Mouse (Mus musculus) stomach, embryonic 15.5 days (tissue): ENCODE measurements around the gene Skap2. TPM values are rescaled to one million over a fixed set of nuclear protein-coding genes. Genes with fewer than 3 reads are reported as not detected.

Source experiments
- ATAC-seq: fragments of 200-750 bp; cut with Nextera tagmentation; 2 replicates; pipeline ENCODE4 v1.8.0; 2017; ENCODE audit warnings: low read depth, moderate number of reproducible peaks, moderate TSS enrichment; ENCODE audit not compliant: insufficient read depth, low FRiP score
- H3K27ac ChIP-seq: fragments of 300-500 bp; sonication (generic); 2 replicates; pipeline ENCODE4 v1.5.1; 2015; ENCODE audit warnings: mild to moderate bottlenecking, inconsistent platforms
- H3K27me3 ChIP-seq: fragments of 300-500 bp; sonication (generic); replicated peaks from 2 replicates; pipeline ENCODE4 v1.6.1; 2015; ENCODE audit warnings: inconsistent platforms
- H3K36me3 ChIP-seq: fragments of 300-500 bp; sonication (generic); 2 replicates; pipeline ENCODE4 v1.6.1; 2015; ENCODE audit warnings: inconsistent platforms
- H3K4me1 ChIP-seq: fragments of 300-500 bp; sonication (generic); 2 replicates; pipeline ENCODE4 v1.6.1; 2015; ENCODE audit warnings: inconsistent platforms
- H3K4me2 ChIP-seq: fragments of 300-500 bp; sonication (generic); 2 replicates; pipeline ENCODE4 v1.6.1; 2015; ENCODE audit warnings: mild to moderate bottlenecking, inconsistent platforms
- H3K4me3 ChIP-seq: fragments of 300-500 bp; sonication (generic); replicated peaks from 2 replicates; pipeline ENCODE4 v1.5.1; 2015; ENCODE audit warnings: inconsistent platforms
- H3K9ac ChIP-seq: fragments of 300-500 bp; sonication (generic); 2 replicates; pipeline ENCODE4 v1.6.1; 2015; ENCODE audit warnings: inconsistent platforms
- H3K9me3 ChIP-seq: fragments of 300-500 bp; sonication (generic); 2 replicates; pipeline ENCODE4 v1.6.1; 2016; ENCODE audit warnings: inconsistent platforms
- WGBS: fragments of 180-500 bp; shearing (Covaris S2); methylation state at CpG from one replicate; pipeline ENCODE4 v1.1.7; 2015; 5-methylcytosine and 5-hydroxymethylcytosine counted together
- polyA plus RNA-seq: library from polyadenylated mRNA; unstranded; fragments of >200 nt; fragmentation: Nextera tagmentation; extraction: Ambion mirVana; gene quantifications from 2 replicates; pipeline ENCODE4 v1.2.1, GENCODE M21; 2015

Gene Skap2
- polyA plus RNA-seq = 42.1 and 45.7 TPM in 2 replicates

GRCm38 (mm10) chr6:52012409-52013244 lies at the start of gene Skap2:
Gene Skap2 (minus strand): TSS chr6:52012549.
- ATAC-seq = peak; percentile 98
- 1% methylated on average over 51 of the region's 51 CpGs for WGBS
- H3K36me3 ChIP-seq = no peaks in the 10 kb centered on the region
- no peaks in the 10 kb centered on the region for H3K9me3 ChIP-seq
- H3K4me3 ChIP-seq = peak within 1 kb of the TSS; percentile 76
- peak within 1 kb of the TSS; percentile 34; the same call in 1 of the 2 replicates for H3K9ac ChIP-seq
- no peaks in the 10 kb centered on the region for H3K27me3 ChIP-seq
- peak within 1 kb of the TSS; percentile 84 for H3K4me2 ChIP-seq
- peak within 1 kb of the TSS; percentile 80 for H3K27ac ChIP-seq
- H3K4me1 ChIP-seq = peaks cover 5% of the 10 kb centered on the region

DNA sequence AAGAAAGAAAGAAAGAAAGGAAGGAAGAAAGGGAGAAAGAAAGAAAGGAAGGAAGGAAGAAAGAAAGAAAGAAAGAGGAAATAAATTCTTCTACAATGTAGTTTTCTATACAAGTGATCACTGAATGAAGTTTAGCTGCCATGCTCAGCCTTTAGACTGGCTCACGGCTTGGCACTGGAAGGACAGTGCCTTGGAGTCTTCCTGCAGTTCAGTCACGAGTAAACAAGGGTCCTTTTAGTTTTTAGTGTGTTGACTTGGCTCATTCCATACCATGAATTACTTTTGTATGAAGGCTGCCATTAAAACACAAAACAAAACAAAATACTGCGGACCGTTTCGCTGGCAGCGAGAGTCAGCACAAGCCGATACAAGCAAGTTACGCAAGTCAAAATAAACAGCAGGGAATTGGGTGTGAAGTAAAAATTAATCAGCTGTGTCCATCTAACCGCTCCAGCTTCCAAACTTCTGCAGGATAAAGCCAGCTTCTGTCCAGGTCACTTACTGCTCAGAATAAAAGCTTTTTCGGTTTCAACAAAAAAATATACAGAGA lies 46.6 kb upstream of the Skap2 start:
- Histone ChIP-seq H3K4me2 (no peak overlapping the region), H3K27ac (no peak overlapping the region), H3K4me3 (no peak overlapping the region), H3K9ac (no peak overlapping the region), H3K36me3 (no peaks in the 10 kb centered on the region), H3K9me3 (no peaks in the 10 kb centered on the region), H3K4me1 (no peaks in the 10 kb centered on the region), H3K27me3 (no peaks in the 10 kb centered on the region)
- 48% methylated on average over 10 of the region's 10 CpGs for WGBS
- no peak for ATAC-seq

DNA sequence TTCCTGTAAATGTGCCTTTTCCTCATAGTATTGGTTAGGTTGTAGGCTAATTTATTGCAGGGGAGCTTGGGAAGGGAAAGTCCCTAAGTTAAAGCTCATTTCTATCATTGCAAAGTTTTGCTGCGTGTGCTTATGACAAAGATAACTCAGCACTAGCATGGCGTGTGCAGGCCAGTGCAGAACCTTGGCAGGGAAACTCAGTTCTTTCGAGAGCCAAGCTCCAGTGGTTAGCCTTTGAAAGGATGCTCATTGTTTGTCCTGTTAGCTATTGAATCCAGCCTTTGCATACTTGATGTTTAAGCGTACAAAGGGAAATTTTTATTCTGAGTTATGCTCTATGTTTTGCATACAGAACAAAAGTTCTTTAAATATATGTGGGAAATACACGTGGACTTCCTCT lies 45.8 kb upstream of the Skap2 start:
- no peak for ATAC-seq
- Histone ChIP-seq H3K4me1 (no peaks in the 10 kb centered on the region), H3K4me3 (no peak overlapping the region), H3K27me3 (no peaks in the 10 kb centered on the region), H3K27ac (no peak overlapping the region), H3K9ac (no peak overlapping the region), H3K4me2 (no peak overlapping the region), H3K9me3 (no peaks in the 10 kb centered on the region), H3K36me3 (no peaks in the 10 kb centered on the region)
- 39% methylated on average over 5 of the region's 5 CpGs for WGBS

DNA sequence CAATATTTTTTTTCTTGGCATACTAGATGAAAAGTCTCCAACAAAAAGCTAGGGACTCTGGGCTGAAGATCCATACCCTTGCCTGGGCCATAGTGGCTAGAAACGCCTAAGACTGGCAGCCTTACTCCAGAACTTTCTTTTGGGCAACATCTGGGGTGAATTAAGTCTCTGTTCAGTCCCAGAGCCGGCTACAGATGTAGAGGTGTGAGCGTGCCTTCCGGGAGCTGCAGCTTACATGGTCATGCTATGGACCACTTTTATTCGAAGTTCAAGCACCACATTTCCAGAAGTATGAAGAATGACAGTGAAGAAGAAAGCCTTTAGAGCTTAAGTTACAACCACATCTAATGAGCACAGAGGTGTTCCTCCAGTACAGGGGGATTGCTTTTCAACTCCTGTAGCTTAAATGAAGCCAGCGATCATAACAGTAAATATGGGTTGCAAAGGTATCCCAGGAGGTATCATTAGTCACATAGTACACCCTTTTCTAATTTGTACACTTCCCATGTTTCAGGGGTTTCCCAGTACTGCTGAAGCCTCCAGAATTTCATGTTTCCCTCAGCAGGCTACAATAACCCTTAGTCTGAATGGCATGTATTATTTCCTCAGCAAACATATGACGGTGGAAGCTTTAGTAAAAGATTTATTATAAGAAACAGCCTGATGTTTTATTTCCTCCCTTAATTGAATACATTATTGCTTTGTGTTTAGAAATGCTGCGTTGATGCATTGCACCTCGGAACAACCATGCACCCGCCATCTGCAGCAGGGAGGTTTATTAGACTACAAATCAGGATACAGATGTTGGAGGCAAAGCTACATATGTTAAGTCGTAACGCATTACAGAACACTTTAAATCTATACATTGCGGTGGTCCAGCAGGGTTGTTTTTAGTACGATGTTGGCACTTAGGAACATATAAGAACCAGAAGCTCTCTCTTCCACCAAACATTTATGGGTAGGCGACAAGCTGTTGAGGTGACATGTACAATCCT lies 41.5 kb upstream of the Skap2 start:
- Histone ChIP-seq H3K4me2 (no peak overlapping the region), H3K36me3 (no peaks in the 10 kb centered on the region), H3K4me3 (no peak overlapping the region), H3K4me1 (no peaks in the 10 kb centered on the region), H3K27ac (no peak overlapping the region), H3K27me3 (no peaks in the 10 kb centered on the region), H3K9ac (no peak overlapping the region), H3K9me3 (no peaks in the 10 kb centered on the region)
- no peak for ATAC-seq
- 57% methylated on average over 15 of the region's 15 CpGs for WGBS

DNA sequence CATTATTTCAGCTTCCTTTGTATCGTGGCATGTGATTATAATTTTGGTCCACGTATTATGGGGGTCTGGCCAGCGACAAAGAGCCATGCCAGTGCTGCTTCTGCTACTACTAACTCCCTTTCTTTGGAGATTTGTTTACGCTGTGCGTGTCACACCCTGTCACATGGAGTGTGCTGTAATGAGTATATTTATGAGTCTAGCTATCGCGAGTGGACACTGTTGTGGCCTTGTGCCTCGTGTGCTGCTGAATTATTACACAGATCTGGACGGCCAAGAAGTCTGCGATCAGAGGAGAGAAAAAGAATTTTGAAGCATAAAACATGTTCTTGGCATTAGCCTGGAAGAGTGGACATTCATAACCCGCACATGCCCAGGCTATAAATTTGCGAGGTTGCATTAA lies 37.7 kb upstream of the Skap2 start:
- Histone ChIP-seq H3K9ac (no peak overlapping the region), H3K27me3 (no peaks in the 10 kb centered on the region), H3K36me3 (no peaks in the 10 kb centered on the region), H3K4me3 (no peak overlapping the region), H3K4me1 (no peaks in the 10 kb centered on the region), H3K4me2 (no peak overlapping the region), H3K9me3 (no peaks in the 10 kb centered on the region), H3K27ac (no peak overlapping the region)
- no peak for ATAC-seq
- WGBS = 53% methylated on average over 12 of the region's 12 CpGs

DNA sequence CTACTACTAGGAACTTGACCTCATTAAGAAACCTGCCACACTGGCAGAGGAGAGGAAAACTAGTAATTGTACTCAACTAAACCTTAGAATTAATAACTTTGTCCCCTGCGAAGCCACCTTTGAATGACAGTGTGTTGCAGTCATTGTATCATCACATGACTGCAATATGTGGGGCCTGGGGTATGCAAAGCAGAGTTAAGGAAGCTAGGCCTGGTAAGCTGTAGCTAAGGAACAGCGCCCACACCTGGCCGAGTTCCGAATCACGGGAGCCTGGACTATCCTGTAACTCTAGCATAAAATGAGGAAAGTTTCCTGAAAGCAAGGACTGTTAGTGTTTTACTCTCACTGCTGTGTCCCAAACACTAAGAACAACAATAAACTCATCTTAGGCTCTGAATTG lies 33.2 kb upstream of the Skap2 start:
- Histone ChIP-seq H3K27ac (no peak overlapping the region), H3K9me3 (no peaks in the 10 kb centered on the region), H3K4me1 (no peaks in the 10 kb centered on the region), H3K9ac (no peak overlapping the region), H3K27me3 (no peaks in the 10 kb centered on the region), H3K36me3 (no peaks in the 10 kb centered on the region), H3K4me3 (no peak overlapping the region), H3K4me2 (no peak overlapping the region)
- no peak for ATAC-seq
- 63% methylated on average over 5 of the region's 5 CpGs for WGBS

DNA sequence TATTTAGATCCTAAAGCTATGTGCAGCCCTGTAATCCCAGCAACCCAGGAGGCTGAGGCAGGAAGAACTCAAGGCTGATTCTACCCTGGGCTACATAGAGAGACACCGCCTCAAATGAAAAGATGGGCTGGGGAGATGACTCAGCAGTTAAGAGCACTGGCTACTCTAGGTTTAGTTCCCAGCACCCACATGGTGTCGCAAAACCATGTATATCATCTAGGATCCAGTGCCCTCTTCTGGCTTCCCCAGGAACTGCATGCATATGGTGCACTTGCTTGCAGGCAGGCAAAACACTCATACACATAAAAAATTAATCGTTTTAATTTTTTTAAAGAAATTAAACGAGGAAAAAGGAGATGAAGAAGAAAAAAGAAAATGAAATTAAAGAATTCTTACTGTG lies 23.7 kb upstream of the Skap2 start:
- WGBS = 89% methylated on average over 4 of the region's 4 CpGs

DNA sequence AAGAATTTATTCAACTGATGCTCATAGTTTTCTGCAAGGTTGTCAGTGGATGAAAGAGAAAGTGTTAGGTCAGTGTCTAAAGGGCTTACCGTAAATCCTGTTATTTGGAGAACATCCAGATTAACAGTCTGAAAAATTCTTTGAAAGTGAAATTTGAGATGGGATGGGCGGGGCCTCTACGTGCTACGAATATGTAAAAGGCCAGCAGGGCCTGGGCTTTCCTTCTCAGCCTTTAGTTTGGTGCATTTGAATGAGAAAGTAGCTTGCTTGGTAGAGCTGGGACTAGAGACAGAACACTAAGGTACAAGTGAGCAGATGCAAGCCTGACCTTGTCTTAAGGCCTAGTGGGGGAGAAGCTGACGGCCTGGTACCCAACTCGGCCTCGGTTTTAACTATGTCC lies 18.8 kb upstream of the Skap2 start:
- Histone ChIP-seq H3K9me3 (no peaks in the 10 kb centered on the region), H3K9ac (no peak overlapping the region), H3K36me3 (no peaks in the 10 kb centered on the region), H3K4me3 (no peak overlapping the region), H3K4me1 (no peaks in the 10 kb centered on the region), H3K27ac (no peak overlapping the region), H3K27me3 (no peaks in the 10 kb centered on the region), H3K4me2 (no peak overlapping the region)
- WGBS = 30% methylated on average over 7 of the region's 7 CpGs
- ATAC-seq = no peak

More for the DNA sequence above, 23.7 kb upstream of the Skap2 start:
- Histone ChIP-seq H3K36me3 (no peaks in the 10 kb centered on the region), H3K4me2 (no peak overlapping the region), H3K9me3 (no peaks in the 10 kb centered on the region), H3K27ac (no peak overlapping the region), H3K27me3 (no peaks in the 10 kb centered on the region), H3K4me1 (no peaks in the 10 kb centered on the region), H3K4me3 (no peak overlapping the region), H3K9ac (no peak overlapping the region)
- no peak for ATAC-seq

DNA sequence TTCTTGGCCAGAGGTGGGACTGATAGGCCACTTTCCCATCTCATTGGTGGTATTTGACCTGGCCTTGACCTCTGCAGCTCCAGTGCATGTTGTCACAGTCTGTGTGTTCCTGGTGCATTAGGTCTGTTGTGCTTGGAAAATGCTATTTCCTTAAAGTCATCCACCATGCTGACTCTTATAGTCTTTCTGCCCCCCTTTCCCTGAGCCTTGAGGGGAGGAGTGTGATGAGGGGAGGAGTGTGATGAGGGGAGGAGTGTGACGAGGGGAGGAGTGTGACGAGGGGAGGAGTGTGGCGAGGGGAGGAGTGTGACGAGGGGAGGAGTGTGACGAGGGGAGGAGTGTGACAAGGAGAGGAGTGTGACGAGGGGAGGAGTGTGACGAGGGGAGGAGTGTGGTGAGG lies 15.8 kb upstream of the Skap2 start:
- no peaks in the 10 kb centered on the region for H3K4me1 ChIP-seq
- H3K9me3 ChIP-seq = no peaks in the 10 kb centered on the region
- H3K4me2 ChIP-seq = no peak overlapping the region
- no peak overlapping the region for H3K27ac ChIP-seq
- 92% methylated on average over 7 of the region's 7 CpGs for WGBS
- no peaks in the 10 kb centered on the region for H3K36me3 ChIP-seq
- no peak for ATAC-seq
- no peak overlapping the region for H3K4me3 ChIP-seq
- H3K27me3 ChIP-seq = no peaks in the 10 kb centered on the region
- H3K9ac ChIP-seq = no peak overlapping the region

GRCm38 (mm10) chr6:52027181-52027580 lies 14.8 kb upstream of the Skap2 start:
- Histone ChIP-seq H3K36me3 (no peaks in the 10 kb centered on the region), H3K9ac (no peak overlapping the region), H3K9me3 (no peaks in the 10 kb centered on the region), H3K4me3 (no peak overlapping the region), H3K4me2 (no peak overlapping the region), H3K27me3 (no peaks in the 10 kb centered on the region), H3K27ac (no peak overlapping the region), H3K4me1 (no peaks in the 10 kb centered on the region)
- ATAC-seq = no peak
- 84% methylated on average over 4 of the region's 4 CpGs for WGBS

DNA sequence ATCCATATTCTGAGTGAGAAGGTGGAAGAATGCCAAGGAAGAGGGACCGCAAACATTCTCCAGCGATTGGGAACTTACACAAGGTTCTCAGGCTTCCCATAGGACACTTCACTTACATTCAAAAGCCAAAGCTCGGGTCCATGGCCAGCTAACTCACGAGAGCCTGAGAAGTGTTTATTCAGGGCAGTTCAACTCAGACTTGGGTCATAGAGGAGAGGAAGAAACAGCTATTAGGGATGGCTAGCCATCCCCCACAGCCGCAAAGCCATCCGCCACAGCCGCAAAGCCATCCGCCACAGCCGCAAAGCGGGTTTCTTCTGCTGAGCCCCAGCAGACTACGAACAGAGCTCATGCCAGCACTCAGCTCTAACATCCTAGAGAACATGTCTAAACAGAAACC lies 13.9 kb upstream of the Skap2 start:
- Histone ChIP-seq H3K27me3 (no peaks in the 10 kb centered on the region), H3K36me3 (no peaks in the 10 kb centered on the region), H3K4me3 (no peak overlapping the region), H3K9me3 (no peaks in the 10 kb centered on the region), H3K4me1 (no peaks in the 10 kb centered on the region), H3K9ac (no peak overlapping the region), H3K27ac (no peak overlapping the region), H3K4me2 (no peak overlapping the region)
- ATAC-seq = no peak
- 76% methylated on average over 11 of the region's 11 CpGs for WGBS

GRCm38 (mm10) chr6:52024730-52025129 lies 12.4 kb upstream of the Skap2 start:
- Histone ChIP-seq H3K4me3 (no peak overlapping the region), H3K9ac (no peak overlapping the region), H3K4me1 (no peaks in the 10 kb centered on the region), H3K27me3 (no peaks in the 10 kb centered on the region), H3K36me3 (no peaks in the 10 kb centered on the region), H3K4me2 (no peak overlapping the region), H3K9me3 (no peaks in the 10 kb centered on the region), H3K27ac (no peak overlapping the region)
- no peak for ATAC-seq
- WGBS = 51% methylated on average over 5 of the region's 5 CpGs
